Mouse (Mus musculus) heart, embryonic 11.5 days (tissue): ENCODE data around the gene Usp19. TPM values are rescaled to one million over a fixed set of nuclear protein-coding genes. Genes with fewer than 3 reads are reported as not detected.
A peak's percentile ranks its signal among the peaks of the same experiment; 100 is the strongest.

Source experiments
- ATAC-seq: fragments of 200-750 bp; cut with Nextera tagmentation; replicated peaks from 2 replicates; pipeline ENCODE4 v1.8.0; 2017; ENCODE audit warnings: moderate library complexity; ENCODE audit not compliant: insufficient number of reproducible peaks, low FRiP score, low TSS enrichment
- H3K27ac ChIP-seq: fragments of 300-500 bp; sonication (generic); 2 replicates; pipeline ENCODE4 v1.5.1; 2014; ENCODE audit warnings: mild to moderate bottlenecking, low read depth, low read length
- H3K27me3 ChIP-seq: fragments of 300-500 bp; sonication (generic); 2 replicates; pipeline ENCODE4 v1.6.1; 2014; ENCODE audit warnings: mild to moderate bottlenecking, low read length, mixed read lengths; ENCODE audit not compliant: control insufficient read depth, insufficient read depth
- H3K36me3 ChIP-seq: fragments of 300-500 bp; sonication (generic); 2 replicates; pipeline ENCODE4 v1.6.1; 2014; ENCODE audit warnings: mild to moderate bottlenecking, low read length, moderate library complexity, mixed read lengths; ENCODE audit not compliant: control insufficient read depth, insufficient read depth
- H3K4me1 ChIP-seq: fragments of 300-500 bp; sonication (generic); 2 replicates; pipeline ENCODE4 v1.6.1; 2014; ENCODE audit warnings: low read length; ENCODE audit not compliant: control insufficient read depth, insufficient read depth
- H3K4me2 ChIP-seq: fragments of 300-500 bp; sonication (generic); 2 replicates; pipeline ENCODE4 v1.6.1; 2014; ENCODE audit warnings: mild to moderate bottlenecking, moderate library complexity
- H3K4me3 ChIP-seq: fragments of 300-500 bp; sonication (generic); 2 replicates; pipeline ENCODE4 v1.5.1; 2014; ENCODE audit warnings: low read depth, low read length
- H3K9ac ChIP-seq: fragments of 300-500 bp; sonication (generic); 2 replicates; pipeline ENCODE4 v1.6.1; 2014; ENCODE audit warnings: mild to moderate bottlenecking, low read depth, low read length, moderate library complexity
- H3K9me3 ChIP-seq: fragments of 300-500 bp; sonication (generic); replicated peaks from 2 replicates; pipeline ENCODE4 v1.6.1; 2016; ENCODE audit warnings: low read length; ENCODE audit not compliant: control insufficient read depth
- WGBS: fragments of 180-500 bp; shearing (Covaris S2); extraction: QIAGEN DNeasy Blood & Tissue Kit; methylation state at CpG from one replicate; pipeline ENCODE4 v1.1.7; 2014; ENCODE audit not compliant: insufficient replicate concordance; 5-methylcytosine and 5-hydroxymethylcytosine counted together
- polyA plus RNA-seq: library from polyadenylated mRNA; unstranded; fragments of >200 nt; fragmentation: Nextera tagmentation; extraction: Ambion mirVana; gene quantifications from 2 replicates; pipeline ENCODE4 v1.2.1, GENCODE M21; 2014

The Usp19 gene
- polyA plus RNA-seq, 1 experiment from 2014 or later, result 48.9 TPM

DNA sequence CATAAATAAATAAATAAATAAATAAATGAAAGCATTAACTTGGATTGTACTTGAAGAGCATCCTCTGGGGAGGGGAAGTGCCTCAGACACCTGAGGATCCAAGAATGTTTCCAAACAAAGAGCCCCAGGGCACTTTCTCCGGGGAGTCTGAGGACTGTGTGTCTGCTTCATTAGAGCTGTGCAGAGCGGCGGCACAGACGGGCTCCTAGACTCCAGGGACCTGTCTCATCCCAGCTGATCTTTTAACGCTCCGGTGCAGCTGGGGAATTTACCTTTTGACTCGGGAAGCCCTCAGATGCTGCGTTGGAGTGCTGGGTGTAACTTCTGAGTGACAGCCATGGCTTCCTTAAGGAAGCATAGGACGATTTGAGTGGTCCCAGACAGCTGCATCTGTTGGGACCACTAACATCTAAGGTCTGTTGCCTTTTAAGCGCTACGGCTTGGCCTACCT, 29.2 kb upstream of the Usp19 start, which contains the start of gene Klhdc8b:
Klhdc8b (minus strand) TSS at position 401 of the 451 bp plus-strand sequence.
- 0 out of 2 replicates have a peak, but pooled peaks have one; percentile 1 for ATAC-seq
- WGBS, result 27% methylated on average over 11 of the region's 11 CpGs
- no peaks in the 10 kb centered on the region for H3K9me3 ChIP-seq

GRCm38 (mm10) chr9:108461675-108462074, 28.7 kb upstream of the Usp19 start:
- Histone ChIP-seq H3K4me1 (peaks cover 16% of the 10 kb centered on the region), H3K36me3 (peaks cover 23% of the 10 kb centered on the region), H3K27ac (no peak overlapping the region), H3K27me3 (no peaks in the 10 kb centered on the region), H3K9ac (peak overlapping the region; percentile 95), H3K4me3 (peak overlapping the region; percentile 95), H3K9me3 (no peaks in the 10 kb centered on the region), H3K4me2 (peak overlapping the region; percentile 94)
- ATAC-seq, result no peak
- 87% methylated on average over 5 of the region's 5 CpGs for WGBS

More for the DNA sequence above, 29.2 kb upstream of the Usp19 start, which contains the start of gene Klhdc8b:
- H3K9ac ChIP-seq, result peak within 1 kb of the TSS; percentile 95
- H3K27ac ChIP-seq, result peak within 1 kb of the TSS; percentile 94
- H3K4me2 ChIP-seq, result peak within 1 kb of the TSS; percentile 94
- H3K27me3 ChIP-seq, result no peaks in the 10 kb centered on the region
- peaks cover 23% of the 10 kb centered on the region for H3K36me3 ChIP-seq
- H3K4me3 ChIP-seq, result peak within 1 kb of the TSS; percentile 95
- peaks cover 16% of the 10 kb centered on the region for H3K4me1 ChIP-seq

GRCm38 (mm10) chr9:108462192-108462591, 28.2 kb upstream of the Usp19 start:
- Histone ChIP-seq H3K4me3 (no peak overlapping the region), H3K4me1 (peaks cover 16% of the 10 kb centered on the region), H3K27me3 (no peaks in the 10 kb centered on the region), H3K9ac (no peak overlapping the region), H3K4me2 (no peak overlapping the region), H3K27ac (no peak overlapping the region), H3K9me3 (no peaks in the 10 kb centered on the region), H3K36me3 (peaks cover 25% of the 10 kb centered on the region)
- WGBS, result 81% methylated on average over 10 of the region's 10 CpGs
- ATAC-seq, result no peak

DNA sequence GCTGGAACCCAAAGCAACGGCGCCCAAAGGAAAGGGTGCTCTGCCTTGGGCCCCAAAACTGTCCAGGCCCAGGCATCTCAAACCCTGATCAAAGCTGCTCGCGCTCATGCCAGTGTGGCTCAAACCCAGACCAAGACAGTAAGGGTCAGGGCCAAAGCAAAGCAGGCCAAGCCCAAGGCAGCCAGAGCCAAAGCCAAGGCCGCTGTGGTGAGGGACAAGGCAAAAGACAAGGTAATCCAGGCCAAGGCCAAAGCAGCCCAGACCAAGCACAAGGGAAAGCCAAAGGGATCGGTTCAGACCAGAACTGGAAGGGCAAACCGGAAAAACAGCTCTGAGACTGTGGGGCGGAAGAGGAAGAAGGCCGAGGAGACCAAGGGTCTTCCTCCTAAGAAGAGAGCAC, 26.7 kb upstream of the Usp19 start:
- Histone ChIP-seq H3K4me1 (peaks cover 16% of the 10 kb centered on the region), H3K36me3 (peaks cover 28% of the 10 kb centered on the region), H3K27me3 (no peaks in the 10 kb centered on the region), H3K4me3 (no peak overlapping the region), H3K9me3 (0 out of 2 replicates have a peak, but pooled peaks cover 3% of the 10 kb centered on the region), H3K27ac (no peak overlapping the region), H3K4me2 (no peak overlapping the region), H3K9ac (no peak overlapping the region)
- no peak for ATAC-seq
- WGBS, result 93% methylated on average over 9 of the region's 9 CpGs

GRCm38 (mm10) chr9:108466219-108466618, 24.2 kb upstream of the Usp19 start:
- H3K4me2 ChIP-seq, result no peak overlapping the region
- no peak overlapping the region for H3K27ac ChIP-seq
- 0 out of 2 replicates have a peak, but pooled peaks cover 3% of the 10 kb centered on the region for H3K9me3 ChIP-seq
- no peaks in the 10 kb centered on the region for H3K27me3 ChIP-seq
- H3K4me3 ChIP-seq, result no peak overlapping the region
- no peak overlapping the region for H3K9ac ChIP-seq
- peaks cover 28% of the 10 kb centered on the region for H3K36me3 ChIP-seq
- WGBS, result 92% methylated on average over 2 of the region's 2 CpGs
- ATAC-seq, result no peak
- H3K4me1 ChIP-seq, result peaks cover 14% of the 10 kb centered on the region

- no peak overlapping the region for H3K4me3 ChIP-seq
- no peak for ATAC-seq
- WGBS, result 64% methylated on average over 5 of the region's 5 CpGs
- no peak overlapping the region for H3K27ac ChIP-seq
- H3K4me2 ChIP-seq, result no peak overlapping the region
- peaks cover 18% of the 10 kb centered on the region for H3K36me3 ChIP-seq
- H3K9me3 ChIP-seq, result 0 out of 2 replicates have a peak, but pooled peaks cover 3% of the 10 kb centered on the region
- no peak overlapping the region for H3K9ac ChIP-seq
- H3K27me3 ChIP-seq, result no peaks in the 10 kb centered on the region
- no peaks in the 10 kb centered on the region for H3K4me1 ChIP-seq
Measured at GRCm38 (mm10) chr9:108469430-108469829, 21.0 kb upstream of the Usp19 start.

GRCm38 (mm10) chr9:108469845-108470244, 20.6 kb upstream of the Usp19 start:
- WGBS, result 61% methylated on average over 4 of the region's 4 CpGs
- Histone ChIP-seq H3K27me3 (no peaks in the 10 kb centered on the region), H3K4me1 (no peaks in the 10 kb centered on the region), H3K27ac (no peak overlapping the region), H3K9ac (no peak overlapping the region), H3K36me3 (peaks cover 15% of the 10 kb centered on the region), H3K9me3 (0 out of 2 replicates have a peak, but pooled peaks cover 3% of the 10 kb centered on the region), H3K4me2 (no peak overlapping the region), H3K4me3 (no peak overlapping the region)
- ATAC-seq, result no peak

- no peaks in the 10 kb centered on the region for H3K9me3 ChIP-seq
- H3K4me3 ChIP-seq, result no peak overlapping the region
- no peaks in the 10 kb centered on the region for H3K36me3 ChIP-seq
- no peak for ATAC-seq
- no peak overlapping the region for H3K4me2 ChIP-seq
- no peak overlapping the region for H3K27ac ChIP-seq
- 55% methylated on average over 1 of the region's 1 CpGs for WGBS
- H3K4me1 ChIP-seq, result peaks cover 6% of the 10 kb centered on the region
- H3K27me3 ChIP-seq, result no peaks in the 10 kb centered on the region
- H3K9ac ChIP-seq, result no peak overlapping the region
Measured at GRCm38 (mm10) chr9:108474528-108474927, 15.9 kb upstream of the Usp19 start.

DNA sequence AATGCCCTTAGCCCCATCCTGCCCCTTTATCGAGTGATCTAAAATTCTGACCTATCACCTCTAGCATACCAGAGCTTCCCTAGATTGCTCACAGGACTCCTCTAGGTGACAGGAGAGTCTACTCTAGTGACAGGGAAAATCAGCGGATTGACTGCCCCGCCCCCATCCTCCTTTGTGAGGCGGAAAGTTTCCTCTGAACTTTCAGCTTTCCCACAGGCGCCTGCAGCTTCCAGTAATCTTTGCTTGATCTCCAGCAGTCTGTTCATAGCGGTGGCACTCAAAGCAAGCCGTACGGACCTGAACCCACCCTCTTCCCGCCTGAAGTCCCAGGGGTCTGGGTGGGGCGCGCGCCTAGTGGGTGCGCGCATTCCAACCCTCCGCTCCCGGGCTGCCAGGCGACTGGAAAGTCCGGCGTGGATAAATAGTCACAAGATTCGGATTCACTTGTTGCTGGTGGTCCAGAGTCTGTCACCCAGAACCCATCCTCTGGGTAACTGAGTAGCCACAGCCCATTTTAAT, 11.7 kb upstream of the Usp19 start:
- under 1% methylated on average over 20 of the region's 20 CpGs for WGBS
- peak; percentile 68 for ATAC-seq

More for the DNA sequence above, 11.7 kb upstream of the Usp19 start:
- Histone ChIP-seq H3K9me3 (no peaks in the 10 kb centered on the region), H3K36me3 (peaks cover 14% of the 10 kb centered on the region), H3K27me3 (no peaks in the 10 kb centered on the region), H3K4me3 (peak overlapping the region; percentile 44), H3K27ac (peak overlapping the region; percentile 84), H3K9ac (peak overlapping the region; percentile 72), H3K4me2 (peak overlapping the region; percentile 66), H3K4me1 (peaks cover 20% of the 10 kb centered on the region)
